Mouse (Mus musculus) lung, embryonic 16.5 days (tissue): ENCODE results near the gene Sectm1a. TPM values are rescaled to one million over a fixed set of nuclear protein-coding genes. Genes with fewer than 3 reads are reported as not detected.
"Not testable (repeated sequence)": the region's sequence is repeated elsewhere in the genome, so short reads cannot be mapped to it uniquely, and the experiment has no call there.

Experiments used
- ATAC-seq: fragments of 200-750 bp; cut with Nextera tagmentation; 2 replicates; pipeline ENCODE4 v1.8.0; 2017; ENCODE audit warnings: low read depth, mild to moderate bottlenecking, moderate library complexity
- H3K27ac ChIP-seq: fragments of 300-500 bp; sonication (generic); 2 replicates; pipeline ENCODE4 v1.5.1; 2014; ENCODE audit warnings: mild to moderate bottlenecking, control low read depth, low read length
- H3K27me3 ChIP-seq: fragments of 300-500 bp; sonication (generic); 2 replicates; pipeline ENCODE4 v1.6.1; 2014; ENCODE audit warnings: low read depth, low read length, mixed read lengths; ENCODE audit not compliant: control insufficient read depth, insufficient read depth
- H3K36me3 ChIP-seq: fragments of 300-500 bp; sonication (generic); 2 replicates; pipeline ENCODE4 v1.6.1; 2014; ENCODE audit warnings: low read length; ENCODE audit not compliant: control insufficient read depth, insufficient read depth
- H3K4me1 ChIP-seq: fragments of 300-500 bp; sonication (generic); replicated peaks from 2 replicates; pipeline ENCODE4 v1.6.1; 2014; ENCODE audit warnings: low read length, mixed read lengths; ENCODE audit not compliant: control insufficient read depth, insufficient read depth
- H3K4me2 ChIP-seq: fragments of 300-500 bp; sonication (generic); 2 replicates; pipeline ENCODE4 v1.6.1; 2014; ENCODE audit warnings: low read depth, low read length, control low read depth
- H3K4me3 ChIP-seq: fragments of 300-500 bp; sonication (generic); 2 replicates; pipeline ENCODE4 v1.5.1; 2014; ENCODE audit warnings: mild to moderate bottlenecking, low read length, control low read depth
- H3K9ac ChIP-seq: fragments of 300-500 bp; sonication (generic); 2 replicates; pipeline ENCODE4 v1.6.1; 2014; ENCODE audit warnings: low read length, control low read depth
- H3K9me3 ChIP-seq: fragments of 300-500 bp; sonication (generic); 2 replicates; pipeline ENCODE4 v1.6.1; 2016; ENCODE audit warnings: low read length; ENCODE audit not compliant: control insufficient read depth
- WGBS: fragments of 180-500 bp; shearing (Covaris S2); extraction: QIAGEN DNeasy Blood & Tissue Kit; methylation state at CpG from one replicate; pipeline ENCODE4 v1.1.7; 2014; 5-methylcytosine and 5-hydroxymethylcytosine counted together
- polyA plus RNA-seq: library from polyadenylated mRNA; unstranded; fragments of >200 nt; fragmentation: Nextera tagmentation; extraction: Ambion mirVana; gene quantifications from 2 replicates; pipeline ENCODE4 v1.2.1, GENCODE M21; 2015

The Sectm1a gene
- polyA plus RNA-seq, 1 experiment from 2014 or later = not detected

GRCm38 (mm10) chr11:121118106-121118505 is 37.1 kb upstream of the Sectm1a start:
- Histone ChIP-seq H3K9me3 (no peaks in the 10 kb centered on the region), H3K36me3 (no peaks in the 10 kb centered on the region), H3K4me3 (no peak overlapping the region), H3K27me3 (no peaks in the 10 kb centered on the region), H3K9ac (no peak overlapping the region), H3K27ac (no peak overlapping the region), H3K4me2 (no peak overlapping the region), H3K4me1 (peaks cover 3% of the 10 kb centered on the region; the same call in 1 of the 2 replicates)
- 90% methylated on average over 18 of the region's 18 CpGs for WGBS
- no peak for ATAC-seq

GRCm38 (mm10) chr11:121112091-121112775 is 31.2 kb upstream of the Sectm1a start:
- no peaks in the 10 kb centered on the region for H3K27me3 ChIP-seq
- peaks cover 25% of the 10 kb centered on the region for H3K4me1 ChIP-seq
- no peak for ATAC-seq
- 56% methylated on average over 5 of the region's 5 CpGs for WGBS
- no peaks in the 10 kb centered on the region for H3K36me3 ChIP-seq
- H3K27ac ChIP-seq = no peak overlapping the region
- no peaks in the 10 kb centered on the region for H3K9me3 ChIP-seq
- no peak overlapping the region for H3K4me2 ChIP-seq
- no peak overlapping the region for H3K9ac ChIP-seq
- no peak overlapping the region for H3K4me3 ChIP-seq

DNA sequence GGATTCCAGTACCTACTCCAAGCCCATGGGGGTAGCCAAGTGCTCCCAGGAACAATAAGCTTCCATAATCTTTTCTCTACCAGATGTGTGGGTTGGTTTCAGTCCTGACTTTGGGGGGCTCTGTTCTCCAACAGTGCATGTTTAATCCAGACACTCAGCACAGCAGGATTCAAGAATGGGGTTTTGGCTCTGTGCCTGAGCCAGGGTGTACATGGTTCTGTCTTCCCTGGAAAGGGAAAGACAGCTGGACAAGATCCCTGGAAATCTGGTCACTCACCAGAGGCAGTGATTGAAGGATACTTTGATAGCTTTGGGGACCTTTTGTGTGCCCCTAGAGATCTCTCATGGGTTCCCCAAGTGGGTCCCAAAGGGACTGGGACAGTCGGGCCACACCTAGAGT is 30.6 kb upstream of the Sectm1a start:
- no peak overlapping the region for H3K4me3 ChIP-seq
- 86% methylated on average over 1 of the region's 1 CpGs for WGBS
- no peak for ATAC-seq
- H3K27ac ChIP-seq = no peak overlapping the region
- peaks cover 25% of the 10 kb centered on the region for H3K4me1 ChIP-seq
- H3K9ac ChIP-seq = no peak overlapping the region
- H3K4me2 ChIP-seq = no peak overlapping the region
- no peaks in the 10 kb centered on the region for H3K36me3 ChIP-seq
- H3K9me3 ChIP-seq = no peaks in the 10 kb centered on the region
- H3K27me3 ChIP-seq = no peaks in the 10 kb centered on the region

- Histone ChIP-seq H3K36me3 (no peaks in the 10 kb centered on the region), H3K27ac (no peak overlapping the region), H3K9ac (no peak overlapping the region), H3K4me1 (peaks cover 25% of the 10 kb centered on the region), H3K27me3 (no peaks in the 10 kb centered on the region), H3K9me3 (no peaks in the 10 kb centered on the region), H3K4me2 (no peak overlapping the region), H3K4me3 (no peak overlapping the region)
- 82% methylated on average over 3 of the region's 3 CpGs for WGBS
- ATAC-seq = no peak
Observed at GRCm38 (mm10) chr11:121111051-121111450, 30.0 kb upstream of the Sectm1a start.

DNA sequence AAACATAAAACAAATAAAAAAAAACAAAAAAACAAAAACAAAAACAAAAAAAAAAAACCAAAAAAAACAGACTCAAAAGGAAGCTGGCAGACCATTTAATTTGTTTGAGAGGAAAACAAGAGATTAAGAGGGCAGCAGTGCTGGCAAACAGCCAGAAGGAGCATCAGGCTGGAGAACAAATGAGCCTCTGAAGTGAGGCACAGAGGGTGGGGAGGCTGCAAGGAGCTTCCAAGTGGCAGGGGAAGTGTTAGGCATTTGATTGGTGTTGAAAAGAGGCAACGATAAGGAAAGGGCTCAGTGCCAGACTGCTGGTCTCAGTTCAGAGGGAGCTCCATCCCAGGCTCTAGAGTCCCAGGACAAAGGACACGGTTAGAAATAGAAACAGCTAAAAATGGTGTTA is 29.0 kb upstream of the Sectm1a start:
- Histone ChIP-seq H3K9ac (no peak overlapping the region), H3K4me1 (peaks cover 25% of the 10 kb centered on the region), H3K4me2 (no peak overlapping the region), H3K9me3 (no peaks in the 10 kb centered on the region), H3K36me3 (no peaks in the 10 kb centered on the region), H3K27me3 (no peaks in the 10 kb centered on the region), H3K27ac (no peak overlapping the region), H3K4me3 (no peak overlapping the region)
- peak; percentile 91 for ATAC-seq
- WGBS = 9% methylated on average over 2 of the region's 2 CpGs

- no peak overlapping the region for H3K4me3 ChIP-seq
- WGBS = 9% methylated on average over 9 of the region's 9 CpGs
- H3K4me2 ChIP-seq = no peak overlapping the region
- peaks cover 25% of the 10 kb centered on the region for H3K4me1 ChIP-seq
- H3K27ac ChIP-seq = peak overlapping the region; percentile 17; the same call in 1 of the 2 replicates
- H3K27me3 ChIP-seq = no peaks in the 10 kb centered on the region
- H3K9ac ChIP-seq = no peak overlapping the region
- peak; percentile 60 for ATAC-seq
- H3K36me3 ChIP-seq = no peaks in the 10 kb centered on the region
- no peaks in the 10 kb centered on the region for H3K9me3 ChIP-seq
Observed at GRCm38 (mm10) chr11:121108061-121108460, 27.0 kb upstream of the Sectm1a start.

- H3K36me3 ChIP-seq, ATAC-seq, H3K27me3 ChIP-seq, H3K9me3 ChIP-seq, H3K4me2 ChIP-seq, H3K9ac ChIP-seq, H3K4me3 ChIP-seq, H3K27ac ChIP-seq: not testable (repeated sequence)
- peaks cover 25% of the 10 kb centered on the region for H3K4me1 ChIP-seq
- WGBS = 91% methylated on average over 1 of the region's 1 CpGs
Observed at GRCm38 (mm10) chr11:121107242-121107641, 26.2 kb upstream of the Sectm1a start.

GRCm38 (mm10) chr11:121101124-121101805 is 20.2 kb upstream of the Sectm1a start:
- WGBS = 75% methylated on average over 4 of the region's 4 CpGs
- no peaks in the 10 kb centered on the region for H3K27me3 ChIP-seq
- H3K4me2 ChIP-seq = no peak overlapping the region
- ATAC-seq = no peak
- H3K4me3 ChIP-seq = no peak overlapping the region
- H3K27ac ChIP-seq = no peak overlapping the region
- no peak overlapping the region for H3K9ac ChIP-seq
- no peaks in the 10 kb centered on the region for H3K9me3 ChIP-seq
- H3K4me1 ChIP-seq = no peaks in the 10 kb centered on the region
- H3K36me3 ChIP-seq = no peaks in the 10 kb centered on the region

DNA sequence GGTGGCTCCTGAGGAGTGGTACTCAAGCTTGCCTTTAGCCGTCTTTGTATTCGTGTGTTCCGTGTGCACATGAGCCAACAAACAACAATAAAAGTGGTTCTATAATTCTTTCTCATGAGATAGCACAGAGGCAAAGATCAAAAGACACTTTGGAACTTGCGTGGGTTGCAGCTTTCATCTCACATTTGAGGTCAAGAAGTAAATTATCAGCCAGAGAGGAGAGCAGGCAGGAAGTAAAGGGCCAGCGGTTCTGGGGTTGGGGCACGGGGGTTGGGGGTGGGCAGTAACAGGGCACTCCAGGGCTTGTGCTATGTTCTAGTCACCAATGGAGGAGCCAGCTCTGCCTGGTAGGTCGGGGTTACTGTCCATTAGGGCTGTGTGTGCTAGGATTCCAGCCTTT is 19.7 kb upstream of the Sectm1a start:
- ATAC-seq = no peak
- Histone ChIP-seq H3K4me1 (no peaks in the 10 kb centered on the region), H3K36me3 (no peaks in the 10 kb centered on the region), H3K9ac (no peak overlapping the region), H3K27me3 (no peaks in the 10 kb centered on the region), H3K4me2 (no peak overlapping the region), H3K27ac (no peak overlapping the region), H3K9me3 (no peaks in the 10 kb centered on the region), H3K4me3 (no peak overlapping the region)
- WGBS = 38% methylated on average over 7 of the region's 7 CpGs
